Mouse (Mus musculus) heart, embryonic 11.5 days (tissue): ENCODE results near the gene Atg5. TPM values are rescaled to one million over a fixed set of nuclear protein-coding genes. Genes with fewer than 3 reads are reported as not detected.

Source experiments
- ATAC-seq: fragments of 200-750 bp; cut with Nextera tagmentation; replicated peaks from 2 replicates; pipeline ENCODE4 v1.8.0; 2017; ENCODE audit warnings: moderate library complexity; ENCODE audit not compliant: insufficient number of reproducible peaks, low FRiP score, low TSS enrichment
- H3K27ac ChIP-seq: fragments of 300-500 bp; sonication (generic); 2 replicates; pipeline ENCODE4 v1.5.1; 2014; ENCODE audit warnings: mild to moderate bottlenecking, low read depth, low read length
- H3K27me3 ChIP-seq: fragments of 300-500 bp; sonication (generic); 2 replicates; pipeline ENCODE4 v1.6.1; 2014; ENCODE audit warnings: mild to moderate bottlenecking, low read length, mixed read lengths; ENCODE audit not compliant: control insufficient read depth, insufficient read depth
- H3K36me3 ChIP-seq: fragments of 300-500 bp; sonication (generic); 2 replicates; pipeline ENCODE4 v1.6.1; 2014; ENCODE audit warnings: mild to moderate bottlenecking, low read length, moderate library complexity, mixed read lengths; ENCODE audit not compliant: control insufficient read depth, insufficient read depth
- H3K4me1 ChIP-seq: fragments of 300-500 bp; sonication (generic); 2 replicates; pipeline ENCODE4 v1.6.1; 2014; ENCODE audit warnings: low read length; ENCODE audit not compliant: control insufficient read depth, insufficient read depth
- H3K4me2 ChIP-seq: fragments of 300-500 bp; sonication (generic); 2 replicates; pipeline ENCODE4 v1.6.1; 2014; ENCODE audit warnings: mild to moderate bottlenecking, moderate library complexity
- H3K4me3 ChIP-seq: fragments of 300-500 bp; sonication (generic); 2 replicates; pipeline ENCODE4 v1.5.1; 2014; ENCODE audit warnings: low read depth, low read length
- H3K9ac ChIP-seq: fragments of 300-500 bp; sonication (generic); 2 replicates; pipeline ENCODE4 v1.6.1; 2014; ENCODE audit warnings: mild to moderate bottlenecking, low read depth, low read length, moderate library complexity
- H3K9me3 ChIP-seq: fragments of 300-500 bp; sonication (generic); replicated peaks from 2 replicates; pipeline ENCODE4 v1.6.1; 2016; ENCODE audit warnings: low read length; ENCODE audit not compliant: control insufficient read depth
- WGBS: fragments of 180-500 bp; shearing (Covaris S2); extraction: QIAGEN DNeasy Blood & Tissue Kit; methylation state at CpG from one replicate; pipeline ENCODE4 v1.1.7; 2014; ENCODE audit not compliant: insufficient replicate concordance; 5-methylcytosine and 5-hydroxymethylcytosine counted together
- polyA plus RNA-seq: library from polyadenylated mRNA; unstranded; fragments of >200 nt; fragmentation: Nextera tagmentation; extraction: Ambion mirVana; gene quantifications from 2 replicates; pipeline ENCODE4 v1.2.1, GENCODE M21; 2014

The Atg5 gene
- polyA plus RNA-seq, 1 experiment from 2014 or later = 30.6 TPM

GRCm38 (mm10) chr10:44391509-44392290 is 123.5 kb downstream of the Atg5 start:
- Histone ChIP-seq H3K27me3 (no peaks in the 10 kb centered on the region), H3K27ac (no peak overlapping the region), H3K4me2 (no peak overlapping the region), H3K9ac (no peak overlapping the region), H3K4me3 (no peak overlapping the region), H3K4me1 (no peaks in the 10 kb centered on the region), H3K36me3 (no peaks in the 10 kb centered on the region), H3K9me3 (no peaks in the 10 kb centered on the region)
- no peak for ATAC-seq
- 40% methylated on average over 12 of the region's 12 CpGs for WGBS

DNA sequence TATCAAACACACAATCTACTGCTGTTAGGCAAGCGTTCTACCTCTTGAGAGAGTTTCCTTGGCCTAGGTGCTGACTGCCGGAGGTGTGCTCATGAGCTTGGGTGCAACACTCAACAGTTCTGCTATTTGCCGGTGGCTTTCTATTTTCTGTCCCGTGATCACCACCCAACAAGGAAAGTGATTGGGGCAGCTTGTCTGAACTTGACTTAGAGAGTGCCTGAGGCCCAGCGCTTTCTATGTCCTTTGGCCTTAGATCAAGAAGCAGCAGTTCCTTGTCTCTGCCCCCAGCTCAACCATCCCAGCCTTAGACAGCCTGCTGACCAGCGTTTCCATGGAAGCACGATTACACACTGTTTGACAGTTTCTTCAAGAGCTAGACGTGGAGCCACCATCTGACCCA is 124.7 kb downstream of the Atg5 start:
- no peak overlapping the region for H3K4me2 ChIP-seq
- 81% methylated on average over 8 of the region's 8 CpGs for WGBS
- no peak for ATAC-seq
- no peaks in the 10 kb centered on the region for H3K9me3 ChIP-seq
- H3K36me3 ChIP-seq = no peaks in the 10 kb centered on the region
- no peaks in the 10 kb centered on the region for H3K27me3 ChIP-seq
- H3K4me3 ChIP-seq = no peak overlapping the region
- no peaks in the 10 kb centered on the region for H3K4me1 ChIP-seq
- no peak overlapping the region for H3K27ac ChIP-seq
- H3K9ac ChIP-seq = no peak overlapping the region

DNA sequence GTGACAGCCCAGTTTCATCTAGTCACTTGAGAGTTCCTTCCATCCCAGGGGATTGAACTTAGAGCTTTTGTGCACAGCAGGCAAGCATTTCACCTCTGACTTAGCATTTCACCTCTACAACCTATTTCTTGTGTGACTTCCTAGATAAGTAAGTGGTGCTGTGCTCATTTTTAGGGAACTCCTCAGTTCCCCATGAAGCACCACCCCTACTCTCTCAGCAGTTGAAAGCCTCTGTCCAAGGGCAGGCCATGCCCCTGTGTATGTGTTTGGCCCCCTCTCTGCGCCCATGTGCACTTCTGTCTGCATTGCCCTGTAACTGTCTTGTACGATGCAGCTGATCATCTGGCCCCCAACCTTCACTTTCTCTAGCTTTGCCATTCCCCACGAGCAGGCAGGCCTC is 132.0 kb downstream of the Atg5 start:
- Histone ChIP-seq H3K36me3 (no peaks in the 10 kb centered on the region), H3K9ac (no peak overlapping the region), H3K4me2 (no peak overlapping the region), H3K27ac (no peak overlapping the region), H3K9me3 (no peaks in the 10 kb centered on the region), H3K4me3 (no peak overlapping the region), H3K27me3 (no peaks in the 10 kb centered on the region), H3K4me1 (peaks cover 21% of the 10 kb centered on the region)
- no peak for ATAC-seq
- WGBS = 66% methylated on average over 3 of the region's 3 CpGs

- H3K4me3 ChIP-seq = no peak overlapping the region
- H3K4me1 ChIP-seq = peaks cover 21% of the 10 kb centered on the region
- 68% methylated on average over 13 of the region's 13 CpGs for WGBS
- H3K4me2 ChIP-seq = no peak overlapping the region
- no peak overlapping the region for H3K9ac ChIP-seq
- H3K9me3 ChIP-seq = no peaks in the 10 kb centered on the region
- no peak overlapping the region for H3K27ac ChIP-seq
- no peaks in the 10 kb centered on the region for H3K27me3 ChIP-seq
- H3K36me3 ChIP-seq = no peaks in the 10 kb centered on the region
- ATAC-seq = no peak
Measured at GRCm38 (mm10) chr10:44400602-44401001, 132.4 kb downstream of the Atg5 start.

DNA sequence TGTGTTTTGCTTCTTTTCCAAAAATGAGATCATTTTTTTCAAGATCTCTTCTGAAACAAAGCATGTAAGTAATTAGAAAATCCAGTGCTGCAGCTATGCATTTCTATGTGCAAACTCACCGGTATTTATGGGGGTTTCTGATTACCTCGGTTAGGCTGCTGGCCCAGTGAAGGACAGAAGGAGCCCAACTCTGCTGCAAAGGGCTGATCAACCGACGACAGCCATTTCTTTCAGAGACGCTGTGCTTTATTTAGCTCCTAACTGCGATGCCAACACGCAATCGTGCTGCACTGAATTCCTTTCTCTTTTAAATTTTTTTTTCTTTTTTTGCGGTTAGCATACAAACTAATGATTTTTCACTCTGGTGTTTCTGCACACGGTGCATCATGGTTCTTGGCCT is 133.4 kb downstream of the Atg5 start:
- H3K36me3 ChIP-seq = no peaks in the 10 kb centered on the region
- WGBS = 60% methylated on average over 10 of the region's 10 CpGs
- no peaks in the 10 kb centered on the region for H3K27me3 ChIP-seq
- no peaks in the 10 kb centered on the region for H3K9me3 ChIP-seq
- ATAC-seq = no peak
- no peak overlapping the region for H3K9ac ChIP-seq
- H3K4me1 ChIP-seq = peaks cover 21% of the 10 kb centered on the region
- no peak overlapping the region for H3K27ac ChIP-seq
- no peak overlapping the region for H3K4me3 ChIP-seq
- H3K4me2 ChIP-seq = no peak overlapping the region

DNA sequence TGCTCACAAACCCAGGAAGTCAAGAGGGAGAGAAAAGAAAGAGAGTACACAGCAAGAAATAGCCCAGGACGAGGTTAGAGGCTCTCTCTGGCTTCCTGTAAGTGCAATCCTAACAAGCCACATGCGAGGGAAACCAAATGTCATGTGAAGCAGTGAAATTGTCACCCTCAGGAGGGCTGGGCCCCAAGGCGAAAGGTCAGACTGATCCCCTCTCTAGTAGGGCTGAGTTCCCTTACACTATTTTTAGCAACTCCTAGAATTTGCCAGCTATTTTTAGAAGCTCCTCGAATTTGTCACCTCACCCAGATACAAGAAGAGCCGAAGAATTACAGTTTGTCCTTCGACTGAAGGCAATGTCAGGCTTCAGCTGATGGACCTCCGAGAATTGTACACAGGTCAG is 135.3 kb downstream of the Atg5 start:
- H3K4me2 ChIP-seq = no peak overlapping the region; the same call in 1 of the 2 replicates
- H3K4me3 ChIP-seq = no peak overlapping the region
- H3K4me1 ChIP-seq = peaks cover 21% of the 10 kb centered on the region
- no peak overlapping the region for H3K9ac ChIP-seq
- H3K36me3 ChIP-seq = no peaks in the 10 kb centered on the region
- 24% methylated on average over 7 of the region's 7 CpGs for WGBS
- no peaks in the 10 kb centered on the region for H3K27me3 ChIP-seq
- H3K27ac ChIP-seq = peak overlapping the region; percentile 71
- no peak for ATAC-seq
- H3K9me3 ChIP-seq = no peaks in the 10 kb centered on the region

DNA sequence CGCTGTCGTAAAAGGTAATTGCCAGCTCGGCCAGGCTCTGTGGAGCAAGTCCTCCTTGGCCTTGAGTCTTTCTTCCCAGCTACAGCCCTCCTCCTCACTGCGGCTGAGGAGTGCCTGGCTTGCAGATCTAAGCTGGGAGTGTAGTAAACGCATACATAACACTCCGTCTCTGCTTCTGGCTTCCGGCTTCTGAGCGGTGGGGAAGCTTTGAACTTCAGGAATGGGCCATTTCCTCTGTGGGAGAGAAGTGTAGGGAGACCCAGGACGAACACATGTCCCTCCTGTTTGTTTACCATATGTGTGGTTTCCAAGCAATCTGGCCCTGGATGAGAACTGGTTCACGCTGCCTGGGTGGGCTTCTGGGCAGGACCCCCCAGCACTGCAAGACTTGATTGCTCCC is 140.9 kb downstream of the Atg5 start:
- Histone ChIP-seq H3K36me3 (no peaks in the 10 kb centered on the region), H3K4me3 (no peak overlapping the region), H3K27ac (no peak overlapping the region), H3K4me1 (peaks cover 2% of the 10 kb centered on the region; the same call in 1 of the 2 replicates), H3K4me2 (no peak overlapping the region), H3K27me3 (no peaks in the 10 kb centered on the region), H3K9me3 (no peaks in the 10 kb centered on the region), H3K9ac (no peak overlapping the region)
- 67% methylated on average over 10 of the region's 10 CpGs for WGBS
- no peak for ATAC-seq

DNA sequence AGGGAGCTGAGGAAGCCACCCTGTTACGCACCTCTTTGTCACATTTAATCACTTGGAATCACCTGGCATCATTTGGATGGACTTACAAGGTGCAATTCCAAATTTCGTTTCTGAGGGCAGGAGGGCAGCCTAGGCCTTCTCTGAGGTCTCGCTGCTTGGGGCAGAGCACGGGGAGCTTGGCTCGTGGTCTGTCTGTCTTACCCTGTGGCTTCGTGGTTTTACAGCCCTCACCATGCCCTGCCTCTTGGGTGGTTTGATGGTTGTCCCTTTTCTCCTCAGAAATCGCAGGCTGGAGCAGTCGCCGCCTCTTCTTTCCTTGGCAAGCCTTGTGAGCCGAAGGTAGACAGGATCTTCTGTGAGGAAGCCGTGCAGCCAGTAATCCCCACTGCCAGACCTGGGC is 141.8 kb downstream of the Atg5 start:
- Histone ChIP-seq H3K4me2 (no peak overlapping the region), H3K27ac (no peak overlapping the region), H3K4me1 (no peaks in the 10 kb centered on the region), H3K9me3 (no peaks in the 10 kb centered on the region), H3K27me3 (no peaks in the 10 kb centered on the region), H3K36me3 (no peaks in the 10 kb centered on the region), H3K4me3 (no peak overlapping the region), H3K9ac (no peak overlapping the region)
- 80% methylated on average over 11 of the region's 11 CpGs for WGBS
- no peak for ATAC-seq
